Mouse (Mus musculus) kidney, embryonic 16.5 days (tissue): ENCODE results near the gene Ndufb10. TPM values are rescaled to one million over a fixed set of nuclear protein-coding genes. Genes with fewer than 3 reads are reported as not detected.

Source experiments
- ATAC-seq: fragments of 200-750 bp; cut with Nextera tagmentation; 2 replicates; pipeline ENCODE4 v1.8.0; 2017; ENCODE audit warnings: moderate TSS enrichment; ENCODE audit not compliant: low FRiP score, low TSS enrichment
- H3K27ac ChIP-seq: fragments of 300-500 bp; sonication (generic); 2 replicates; pipeline ENCODE4 v1.5.1; 2014; ENCODE audit warnings: low read length
- H3K27me3 ChIP-seq: fragments of 300-500 bp; sonication (generic); 2 replicates; pipeline ENCODE4 v1.6.1; 2014; ENCODE audit warnings: low read length, control low read depth, mixed read lengths; ENCODE audit not compliant: insufficient read depth
- H3K36me3 ChIP-seq: fragments of 300-500 bp; sonication (generic); 2 replicates; pipeline ENCODE4 v1.6.1; 2014; ENCODE audit warnings: low read length, control low read depth, mixed read lengths; ENCODE audit not compliant: insufficient read depth
- H3K4me1 ChIP-seq: fragments of 300-500 bp; sonication (generic); 2 replicates; pipeline ENCODE4 v1.6.1; 2014; ENCODE audit warnings: low read length, control low read depth, mixed read lengths; ENCODE audit not compliant: insufficient read depth
- H3K4me2 ChIP-seq: fragments of 300-500 bp; sonication (generic); replicated peaks from 2 replicates; pipeline ENCODE4 v1.6.1; 2014; ENCODE audit warnings: low read depth, low read length
- H3K4me3 ChIP-seq: fragments of 300-500 bp; sonication (generic); 2 replicates; pipeline ENCODE4 v1.5.1; 2014; ENCODE audit warnings: mild to moderate bottlenecking, low read length
- H3K9ac ChIP-seq: fragments of 300-500 bp; sonication (generic); replicated peaks from 2 replicates; pipeline ENCODE4 v1.6.1; 2014; ENCODE audit warnings: low read length
- H3K9me3 ChIP-seq: fragments of 300-500 bp; sonication (generic); 2 replicates; pipeline ENCODE4 v1.6.1; 2016; ENCODE audit warnings: low read length, control low read depth
- WGBS: fragments of 180-500 bp; shearing (Covaris S2); extraction: QIAGEN DNeasy Blood & Tissue Kit; methylation state at CpG from one replicate; pipeline ENCODE4 v1.1.7; 2014; 5-methylcytosine and 5-hydroxymethylcytosine counted together
- polyA plus RNA-seq: library from polyadenylated mRNA; unstranded; fragments of >200 nt; fragmentation: Nextera tagmentation; extraction: Ambion mirVana; gene quantifications from 2 replicates; pipeline ENCODE4 v1.2.1, GENCODE M21; 2015

Ndufb10 gene
- polyA plus RNA-seq = 258 and 262 TPM in 2 replicates

- WGBS = 0% methylated on average over 30 of the region's 30 CpGs
- Histone ChIP-seq H3K9me3 (no peaks in the 10 kb centered on the region), H3K36me3 (peaks cover 16% of the 10 kb centered on the region), H3K27me3 (no peaks in the 10 kb centered on the region), H3K4me1 (peaks cover 25% of the 10 kb centered on the region), H3K4me3 (peak within 1 kb of the TSS; percentile 96), H3K4me2 (peak within 1 kb of the TSS; percentile 82), H3K27ac (peak within 1 kb of the TSS; percentile 87), H3K9ac (peak within 1 kb of the TSS; percentile 87)
- ATAC-seq = peak; percentile 75
These were observed at the start of gene Ndufb10 for GRCm38 (mm10) chr17:24724184-24724583. TSS of gene Ndufb10 (minus strand) at chr17:24724478.

- peaks cover 6% of the 10 kb centered on the region for H3K9me3 ChIP-seq
- H3K4me1 ChIP-seq = peaks cover 9% of the 10 kb centered on the region; the same call in 1 of the 2 replicates
- no peaks in the 10 kb centered on the region for H3K36me3 ChIP-seq
- H3K9ac ChIP-seq = no peak overlapping the region
- H3K27me3 ChIP-seq = no peaks in the 10 kb centered on the region
- WGBS = 89% methylated on average over 5 of the region's 5 CpGs
- ATAC-seq = no peak
- H3K27ac ChIP-seq = no peak overlapping the region
- H3K4me2 ChIP-seq = no peak overlapping the region
- H3K4me3 ChIP-seq = no peak overlapping the region
These were observed 49.0 kb upstream of the Ndufb10 start for GRCm38 (mm10) chr17:24773241-24773640.

GRCm38 (mm10) chr17:24769146-24769545, 44.9 kb upstream of the Ndufb10 start:
- ATAC-seq = no peak
- H3K27ac ChIP-seq = no peak overlapping the region
- no peaks in the 10 kb centered on the region for H3K27me3 ChIP-seq
- no peak overlapping the region for H3K4me2 ChIP-seq
- 41% methylated on average over 3 of the region's 3 CpGs for WGBS
- H3K9ac ChIP-seq = no peak overlapping the region
- H3K4me1 ChIP-seq = peaks cover 48% of the 10 kb centered on the region
- peaks cover 6% of the 10 kb centered on the region for H3K9me3 ChIP-seq
- H3K4me3 ChIP-seq = no peak overlapping the region
- H3K36me3 ChIP-seq = no peaks in the 10 kb centered on the region

- peak; percentile 78 for ATAC-seq
- Histone ChIP-seq H3K4me1 (peaks cover 62% of the 10 kb centered on the region), H3K4me3 (no peak overlapping the region), H3K27ac (peak overlapping the region; percentile 90), H3K27me3 (no peaks in the 10 kb centered on the region), H3K9ac (no peak overlapping the region), H3K9me3 (no peaks in the 10 kb centered on the region), H3K36me3 (no peaks in the 10 kb centered on the region), H3K4me2 (no peak overlapping the region; the same call in 1 of the 2 replicates)
- 10% methylated on average over 12 of the region's 12 CpGs for WGBS
These were observed 42.1 kb upstream of the Ndufb10 start for GRCm38 (mm10) chr17:24766266-24766875.

GRCm38 (mm10) chr17:24765016-24765905, 41.0 kb upstream of the Ndufb10 start:
- peaks cover 63% of the 10 kb centered on the region for H3K4me1 ChIP-seq
- H3K4me2 ChIP-seq = peak overlapping the region; percentile 33
- 28% methylated on average over 21 of the region's 22 CpGs for WGBS
- H3K36me3 ChIP-seq = no peaks in the 10 kb centered on the region
- H3K27me3 ChIP-seq = no peaks in the 10 kb centered on the region
- H3K27ac ChIP-seq = peak overlapping the region; percentile 90
- H3K9me3 ChIP-seq = no peaks in the 10 kb centered on the region
- ATAC-seq = peak; percentile 60
- H3K4me3 ChIP-seq = no peak overlapping the region
- peak overlapping the region; percentile 44 for H3K9ac ChIP-seq

- peak overlapping the region; percentile 81 for H3K27ac ChIP-seq
- WGBS = 30% methylated on average over 5 of the region's 5 CpGs
These were observed 36.8 kb upstream of the Ndufb10 start for GRCm38 (mm10) chr17:24761121-24761520.

GRCm38 (mm10) chr17:24757394-24757793, 33.1 kb upstream of the Ndufb10 start:
- no peak overlapping the region for H3K4me2 ChIP-seq
- H3K27me3 ChIP-seq = peaks cover 27% of the 10 kb centered on the region
- H3K27ac ChIP-seq = no peak overlapping the region
- H3K9ac ChIP-seq = no peak overlapping the region
- H3K4me3 ChIP-seq = no peak overlapping the region
- 0 out of 2 replicates have a peak, but pooled peaks have one; percentile 32 for ATAC-seq
- H3K36me3 ChIP-seq = no peaks in the 10 kb centered on the region
- 78% methylated on average over 1 of the region's 1 CpGs for WGBS
- no peaks in the 10 kb centered on the region for H3K9me3 ChIP-seq
- peaks cover 37% of the 10 kb centered on the region for H3K4me1 ChIP-seq

More at GRCm38 (mm10) chr17:24761121-24761520, 36.8 kb upstream of the Ndufb10 start:
- no peak overlapping the region for H3K4me2 ChIP-seq
- no peaks in the 10 kb centered on the region for H3K9me3 ChIP-seq
- H3K9ac ChIP-seq = no peak overlapping the region
- H3K27me3 ChIP-seq = no peaks in the 10 kb centered on the region
- peak; percentile 63 for ATAC-seq
- no peaks in the 10 kb centered on the region for H3K36me3 ChIP-seq
- H3K4me1 ChIP-seq = peaks cover 42% of the 10 kb centered on the region
- no peak overlapping the region for H3K4me3 ChIP-seq

- no peaks in the 10 kb centered on the region for H3K36me3 ChIP-seq
- under 1% methylated on average over 58 of the region's 82 CpGs for WGBS
- peak; percentile 92 for ATAC-seq
- peak within 1 kb of the TSS; percentile 67 for H3K4me3 ChIP-seq
- peaks cover 52% of the 10 kb centered on the region for H3K27me3 ChIP-seq
- peak within 1 kb of the TSS; percentile 96 for H3K4me2 ChIP-seq
- H3K9ac ChIP-seq = peak within 1 kb of the TSS; percentile 71
- peaks cover 24% of the 10 kb centered on the region for H3K4me1 ChIP-seq
- no peak within 1 kb of the TSS; the same call in 1 of the 2 replicates for H3K27ac ChIP-seq
- H3K9me3 ChIP-seq = no peaks in the 10 kb centered on the region
These were observed 28.4 kb upstream of the Ndufb10 start, which contains the start of gene Hs3st6 for GRCm38 (mm10) chr17:24752415-24753394. TSS of gene Hs3st6 (plus strand) at chr17:24752988.

GRCm38 (mm10) chr17:24751528-24751927, 27.2 kb upstream of the Ndufb10 start:
- no peaks in the 10 kb centered on the region for H3K36me3 ChIP-seq
- H3K27me3 ChIP-seq = peaks cover 52% of the 10 kb centered on the region
- H3K9ac ChIP-seq = no peak overlapping the region
- H3K9me3 ChIP-seq = no peaks in the 10 kb centered on the region
- peaks cover 30% of the 10 kb centered on the region for H3K4me1 ChIP-seq
- no peak overlapping the region for H3K4me3 ChIP-seq
- no peak overlapping the region for H3K4me2 ChIP-seq
- WGBS = 35% methylated on average over 4 of the region's 4 CpGs
- no peak overlapping the region for H3K27ac ChIP-seq
- no peak for ATAC-seq
